Mouse (Mus musculus) midbrain, embryonic 11.5 days (tissue): ENCODE results near the gene Ttc41. TPM values are rescaled to one million over a fixed set of nuclear protein-coding genes. Genes with fewer than 3 reads are reported as not detected.
"Not testable (repeated sequence)": the region's sequence is repeated elsewhere in the genome, so short reads cannot be mapped to it uniquely, and the experiment has no call there.

ENCODE experiments used
- ATAC-seq: fragments of 200-750 bp; cut with Nextera tagmentation; 2 replicates; pipeline ENCODE4 v1.8.0; 2017; ENCODE audit warnings: moderate TSS enrichment, moderate library complexity; ENCODE audit not compliant: low FRiP score
- DNase-seq: peaks from one replicate; pipeline ENCODE4 v3.0.0; 2015; ENCODE audit warnings: low spot score; ENCODE audit errors: missing footprints
- H3K27ac ChIP-seq: fragments of 300-500 bp; sonication (generic); 2 replicates; pipeline ENCODE4 v1.5.1; 2014; ENCODE audit warnings: low read depth, low read length
- H3K27me3 ChIP-seq: fragments of 300-500 bp; sonication (generic); 2 replicates; pipeline ENCODE4 v1.6.1; 2014; ENCODE audit warnings: mild to moderate bottlenecking, low read length, moderate library complexity, mixed read lengths; ENCODE audit not compliant: control insufficient read depth, insufficient read depth
- H3K36me3 ChIP-seq: fragments of 300-500 bp; sonication (generic); 2 replicates; pipeline ENCODE4 v1.6.1; 2014; ENCODE audit warnings: mild to moderate bottlenecking, low read length, moderate library complexity, mixed read lengths; ENCODE audit not compliant: control insufficient read depth, insufficient read depth
- H3K4me1 ChIP-seq: fragments of 300-500 bp; sonication (generic); 2 replicates; pipeline ENCODE4 v1.6.1; 2014; ENCODE audit warnings: low read length; ENCODE audit not compliant: control insufficient read depth, insufficient read depth
- H3K4me2 ChIP-seq: fragments of 300-500 bp; sonication (generic); 2 replicates; pipeline ENCODE4 v1.6.1; 2014; ENCODE audit warnings: mild to moderate bottlenecking, moderate library complexity
- H3K4me3 ChIP-seq: fragments of 300-500 bp; sonication (generic); 2 replicates; pipeline ENCODE4 v1.5.1; 2014; ENCODE audit warnings: low read depth, low read length
- H3K9ac ChIP-seq: fragments of 300-500 bp; sonication (generic); 2 replicates; pipeline ENCODE4 v1.6.1; 2014; ENCODE audit warnings: low read length
- H3K9me3 ChIP-seq: fragments of 300-500 bp; sonication (generic); 2 replicates; pipeline ENCODE4 v1.6.1; 2016; ENCODE audit warnings: low read length; ENCODE audit not compliant: control insufficient read depth
- WGBS: fragments of 180-500 bp; shearing (Covaris S2); extraction: QIAGEN DNeasy Blood & Tissue Kit; methylation state at CpG from one replicate; pipeline ENCODE4 v1.1.7; 2014; 5-methylcytosine and 5-hydroxymethylcytosine counted together
- polyA plus RNA-seq: library from polyadenylated mRNA; unstranded; fragments of >200 nt; fragmentation: Nextera tagmentation; extraction: Ambion mirVana; gene quantifications from 2 replicates; pipeline ENCODE4 v1.2.1, GENCODE M21; 2014

The Ttc41 gene
- polyA plus RNA-seq = 1.9 and 2.5 TPM in 2 replicates

- Histone ChIP-seq H3K36me3 (peaks cover 21% of the 10 kb centered on the region; the same call in 1 of the 2 replicates), H3K4me1 (peaks cover 17% of the 10 kb centered on the region), H3K9ac (peak within 1 kb of the TSS; percentile 97), H3K4me2 (peak within 1 kb of the TSS; percentile 93), H3K27ac (peak within 1 kb of the TSS; percentile 92), H3K4me3 (peak within 1 kb of the TSS; percentile 92), H3K9me3 (no peaks in the 10 kb centered on the region), H3K27me3 (no peaks in the 10 kb centered on the region)
- DNase-seq = peak; percentile 99
- under 1% methylated on average over 51 of the region's 51 CpGs for WGBS
- peak; percentile 98 for ATAC-seq
Observed at GRCm38 (mm10) chr10:86705318-86705921, at the start of gene Ttc41, which contains the start of gene Hsp90b1. Gene Ttc41 (plus strand): TSS chr10:86705811. Gene Hsp90b1 (minus strand): TSS chr10:86705509.

- not testable (repeated sequence) for ATAC-seq, DNase-seq
Observed at GRCm38 (mm10) chr10:86670550-86670949, 35.1 kb upstream of the Ttc41 start.

GRCm38 (mm10) chr10:86684797-86685178 lies 20.8 kb upstream of the Ttc41 start:
- not testable (repeated sequence) for H3K27ac ChIP-seq, H3K27me3 ChIP-seq, H3K4me1 ChIP-seq, H3K36me3 ChIP-seq, H3K9me3 ChIP-seq
- DNase-seq = peak; percentile 84
- WGBS = 46% methylated on average over 2 of the region's 2 CpGs
- ATAC-seq = peak; percentile 61
- H3K9ac ChIP-seq = peak overlapping the region; percentile 85
- H3K4me3 ChIP-seq = peak overlapping the region; percentile 63
- H3K4me2 ChIP-seq = peak overlapping the region; percentile 66

More at GRCm38 (mm10) chr10:86670550-86670949, 35.1 kb upstream of the Ttc41 start:
- H3K27ac ChIP-seq, H3K27me3 ChIP-seq, H3K36me3 ChIP-seq, H3K4me2 ChIP-seq, H3K4me1 ChIP-seq, H3K9me3 ChIP-seq, H3K4me3 ChIP-seq, H3K9ac ChIP-seq: not testable (repeated sequence)
- 84% methylated on average over 4 of the region's 4 CpGs for WGBS

GRCm38 (mm10) chr10:86685179-86686016 lies 20.2 kb upstream of the Ttc41 start:
- under 1% methylated on average over 50 of the region's 53 CpGs for WGBS
- peak; percentile 100 for DNase-seq
- Histone ChIP-seq H3K27ac (peak overlapping the region; percentile 57; the same call in 1 of the 2 replicates), H3K4me3 (peak overlapping the region; percentile 63), H3K9ac (peak overlapping the region; percentile 85), H3K4me2 (peak overlapping the region; percentile 66)
- H3K9me3 ChIP-seq, H3K36me3 ChIP-seq, H3K4me1 ChIP-seq, H3K27me3 ChIP-seq: not testable (repeated sequence)
- peak; percentile 92 for ATAC-seq

- ATAC-seq, H3K27me3 ChIP-seq, H3K4me1 ChIP-seq, H3K36me3 ChIP-seq, H3K9me3 ChIP-seq, H3K27ac ChIP-seq: not testable (repeated sequence)
- peak overlapping the region; percentile 63 for H3K4me3 ChIP-seq
- WGBS = 33% methylated on average over 9 of the region's 9 CpGs
- peak overlapping the region; percentile 66 for H3K4me2 ChIP-seq
- peak; percentile 84 for DNase-seq
- H3K9ac ChIP-seq = peak overlapping the region; percentile 85
Observed at GRCm38 (mm10) chr10:86686017-86686360, 19.6 kb upstream of the Ttc41 start.

- Histone ChIP-seq H3K4me1 (peaks cover 14% of the 10 kb centered on the region), H3K4me3 (no peak overlapping the region), H3K36me3 (peaks cover 42% of the 10 kb centered on the region; the same call in 1 of the 2 replicates), H3K4me2 (no peak overlapping the region), H3K9me3 (no peaks in the 10 kb centered on the region), H3K27me3 (no peaks in the 10 kb centered on the region), H3K9ac (no peak overlapping the region), H3K27ac (no peak overlapping the region)
- ATAC-seq (no peak), DNase-seq (no peak)
- WGBS = 78% methylated on average over 3 of the region's 3 CpGs
Observed at GRCm38 (mm10) chr10:86700251-86700650, 5.4 kb upstream of the Ttc41 start.

DNA sequence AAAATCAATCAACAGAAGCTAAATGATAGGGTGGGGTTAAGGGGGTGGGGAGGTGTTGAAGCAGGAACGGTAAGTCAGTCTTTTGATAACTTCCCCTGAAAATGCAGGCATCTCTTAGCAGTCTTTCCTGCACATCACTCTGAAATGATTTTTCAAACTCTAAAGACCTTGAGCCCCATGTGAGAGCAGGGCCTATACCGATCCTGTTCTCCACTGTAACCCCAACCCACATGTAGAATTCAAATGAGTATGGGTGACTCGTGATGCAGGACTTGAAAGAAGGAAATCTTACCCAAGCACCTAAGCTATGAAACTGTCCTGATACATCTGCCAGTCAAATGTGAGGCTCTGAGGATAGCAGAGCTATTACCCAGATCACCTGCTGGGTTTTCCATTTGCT lies 4.6 kb upstream of the Ttc41 start:
- no peak overlapping the region for H3K27ac ChIP-seq
- peaks cover 14% of the 10 kb centered on the region for H3K4me1 ChIP-seq
- no peak for DNase-seq
- H3K9ac ChIP-seq = no peak overlapping the region
- no peak for ATAC-seq
- no peak overlapping the region for H3K4me2 ChIP-seq
- peaks cover 37% of the 10 kb centered on the region; the same call in 1 of the 2 replicates for H3K36me3 ChIP-seq
- no peaks in the 10 kb centered on the region for H3K27me3 ChIP-seq
- WGBS = 87% methylated on average over 3 of the region's 3 CpGs
- H3K9me3 ChIP-seq = no peaks in the 10 kb centered on the region
- H3K4me3 ChIP-seq = no peak overlapping the region

GRCm38 (mm10) chr10:86702312-86702920 lies 3.2 kb upstream of the Ttc41 start:
- H3K4me2 ChIP-seq = no peak overlapping the region
- no peak overlapping the region for H3K27ac ChIP-seq
- peaks cover 36% of the 10 kb centered on the region; the same call in 1 of the 2 replicates for H3K36me3 ChIP-seq
- H3K27me3 ChIP-seq = no peaks in the 10 kb centered on the region
- H3K9me3 ChIP-seq = no peaks in the 10 kb centered on the region
- ATAC-seq (no peak), DNase-seq (no peak)
- 56% methylated on average over 4 of the region's 4 CpGs for WGBS
- H3K4me3 ChIP-seq = no peak overlapping the region
- H3K9ac ChIP-seq = no peak overlapping the region
- H3K4me1 ChIP-seq = peaks cover 17% of the 10 kb centered on the region

- WGBS = 78% methylated on average over 4 of the region's 4 CpGs
- Histone ChIP-seq H3K4me1 (peaks cover 17% of the 10 kb centered on the region), H3K27me3 (no peaks in the 10 kb centered on the region), H3K4me3 (peak overlapping the region; percentile 92), H3K27ac (no peak overlapping the region), H3K36me3 (peaks cover 27% of the 10 kb centered on the region; the same call in 1 of the 2 replicates), H3K9ac (peak overlapping the region; percentile 97; the same call in 1 of the 2 replicates), H3K9me3 (no peaks in the 10 kb centered on the region), H3K4me2 (peak overlapping the region; percentile 93)
- ATAC-seq (no peak), DNase-seq (no peak)
Observed at GRCm38 (mm10) chr10:86703375-86703774, 2.2 kb upstream of the Ttc41 start.
